Mouse (Mus musculus): ENCODE measurements around the gene Fbn1. TPM values are rescaled to one million over a fixed set of nuclear protein-coding genes. Genes with fewer than 3 reads are reported as not detected.

The Fbn1 gene
- polyA plus RNA-seq, 1 experiment from 2014 or later: 14.8 TPM

- 64% methylated on average over 5 of the region's 5 CpGs for WGBS
- H3K27me3 ChIP-seq (ENCODE audit: control insufficient read depth, insufficient read depth, low read length): no peaks in the 10 kb centered on the region
- H3K4me3 ChIP-seq (ENCODE audit: low read length): no peak overlapping the region
- H3K9me3 ChIP-seq (replicated peaks; ENCODE audit: control insufficient read depth, low read length): no peaks in the 10 kb centered on the region
- no peak overlapping the region for H3K9ac ChIP-seq (ENCODE audit: low read length)
- H3K36me3 ChIP-seq (ENCODE audit: control insufficient read depth, insufficient read depth): no peaks in the 10 kb centered on the region
- no peak for ATAC-seq (replicated peaks; ENCODE audit: extremely low read depth, insufficient read depth, low FRiP score)
- H3K4me1 ChIP-seq (ENCODE audit: control insufficient read depth, insufficient read depth, low read length): no peaks in the 10 kb centered on the region
- no peak overlapping the region for H3K4me2 ChIP-seq (ENCODE audit: low read depth, low read length)
- no peak overlapping the region for H3K27ac ChIP-seq (ENCODE audit: low read length)
Observed at GRCm38 (mm10) chr2:125526566-125526965, 18.8 kb upstream of the Fbn1 start.

DNA sequence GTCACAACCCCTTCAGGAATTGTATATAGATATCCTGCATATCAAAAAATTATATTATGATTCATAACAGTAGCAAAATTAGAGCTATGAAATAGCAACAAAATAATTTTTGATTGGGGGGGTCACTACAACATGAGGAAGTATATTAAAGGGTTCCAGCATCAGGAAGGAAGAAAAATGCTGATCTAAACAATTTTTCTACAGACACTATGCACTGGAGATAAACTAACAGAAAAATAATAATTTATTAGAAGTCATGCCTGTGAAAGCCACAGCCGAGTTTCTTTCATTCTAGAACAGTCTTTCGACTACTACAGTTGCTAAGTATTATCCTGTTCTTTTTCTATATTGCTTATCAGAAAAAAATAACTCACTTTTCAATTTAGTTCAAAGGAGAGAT is 17.7 kb upstream of the Fbn1 start:
- Histone ChIP-seq H3K9me3 (replicated peaks; ENCODE audit: control insufficient read depth, low read length) (no peaks in the 10 kb centered on the region), H3K4me2 (ENCODE audit: low read depth, low read length) (no peak overlapping the region), H3K9ac (ENCODE audit: low read length) (no peak overlapping the region), H3K27me3 (ENCODE audit: control insufficient read depth, insufficient read depth, low read length) (no peaks in the 10 kb centered on the region), H3K4me1 (ENCODE audit: control insufficient read depth, insufficient read depth, low read length) (no peaks in the 10 kb centered on the region), H3K27ac (ENCODE audit: low read length) (no peak overlapping the region), H3K4me3 (ENCODE audit: low read length) (no peak overlapping the region), H3K36me3 (ENCODE audit: control insufficient read depth, insufficient read depth) (no peaks in the 10 kb centered on the region)
- no peak for ATAC-seq (replicated peaks; ENCODE audit: extremely low read depth, insufficient read depth, low FRiP score)
- 78% methylated on average over 2 of the region's 2 CpGs for WGBS

DNA sequence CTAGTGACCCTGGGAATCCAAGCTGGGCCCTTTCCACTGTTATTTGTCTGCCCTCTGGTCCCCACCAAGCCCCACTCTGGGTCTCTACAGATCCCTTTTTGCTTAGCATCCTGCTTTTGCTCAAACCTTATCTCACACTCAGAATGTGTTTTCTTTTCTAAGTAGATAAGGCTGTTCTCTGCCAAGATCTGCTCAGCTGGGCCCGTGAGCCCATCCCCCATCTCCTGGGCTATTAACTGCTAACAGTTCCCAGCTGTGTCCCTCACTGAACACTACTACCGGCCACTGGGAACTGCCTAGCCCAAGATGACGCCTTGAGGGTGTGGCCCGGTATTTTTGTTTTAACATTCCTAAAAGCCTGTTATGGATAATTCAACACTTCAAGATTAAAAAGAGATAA is 8.8 kb upstream of the Fbn1 start:
- WGBS: 9% methylated on average over 4 of the region's 4 CpGs
- peak; percentile 89 for ATAC-seq (replicated peaks; ENCODE audit: extremely low read depth, insufficient read depth, low FRiP score)
- H3K4me3 ChIP-seq (ENCODE audit: low read length): no peak overlapping the region
- H3K4me2 ChIP-seq (ENCODE audit: low read depth, low read length): no peak overlapping the region
- H3K9ac ChIP-seq (ENCODE audit: low read length): no peak overlapping the region
- peaks cover 12% of the 10 kb centered on the region for H3K4me1 ChIP-seq (ENCODE audit: control insufficient read depth, insufficient read depth, low read length)
- H3K36me3 ChIP-seq (ENCODE audit: control insufficient read depth, insufficient read depth): no peaks in the 10 kb centered on the region
- peak overlapping the region; percentile 68 for H3K27ac ChIP-seq (ENCODE audit: low read length)
- H3K9me3 ChIP-seq (replicated peaks; ENCODE audit: control insufficient read depth, low read length): no peaks in the 10 kb centered on the region
- H3K27me3 ChIP-seq (ENCODE audit: control insufficient read depth, insufficient read depth, low read length): no peaks in the 10 kb centered on the region

DNA sequence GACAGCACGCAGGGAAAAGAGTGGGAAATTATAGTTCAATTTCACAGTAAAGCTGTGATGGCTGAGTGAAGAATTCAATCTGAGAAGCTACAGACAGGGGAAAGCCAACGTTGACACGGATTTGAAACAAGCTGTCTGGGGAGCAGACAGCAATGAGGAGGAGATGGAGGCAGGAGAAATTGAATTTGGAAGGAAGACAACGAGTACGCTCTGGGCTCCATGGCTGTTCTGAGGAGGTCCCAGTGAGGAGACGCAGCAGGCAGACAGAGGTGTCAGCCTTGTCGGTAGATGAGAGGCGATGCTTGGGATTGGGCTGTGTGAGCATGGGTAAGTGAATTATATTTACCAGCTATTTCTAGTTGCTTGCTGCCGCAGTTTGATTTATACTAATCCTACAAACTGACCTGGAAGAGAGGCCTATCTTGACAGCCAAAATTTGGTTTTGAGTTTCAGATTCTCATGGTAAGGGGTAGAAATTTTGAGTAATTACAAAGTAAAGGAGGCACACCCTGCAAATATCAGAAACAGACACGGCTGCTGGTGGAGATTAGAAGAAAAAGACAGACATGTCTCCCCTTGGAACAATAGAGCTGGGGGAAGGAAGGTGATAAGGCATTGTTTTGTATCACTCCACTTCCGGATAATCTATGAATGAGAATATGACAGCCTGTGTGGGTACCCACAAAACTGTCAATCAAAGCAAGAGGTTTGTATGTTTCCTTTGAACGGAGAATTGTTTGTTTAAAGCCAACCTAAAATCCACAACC is 7.7 kb upstream of the Fbn1 start:
- no peak overlapping the region for H3K4me2 ChIP-seq (ENCODE audit: low read depth, low read length)
- no peak overlapping the region for H3K4me3 ChIP-seq (ENCODE audit: low read length)
- H3K27ac ChIP-seq (ENCODE audit: low read length): peak overlapping the region; percentile 68; the same call in 1 of the 2 replicates
- no peak for ATAC-seq (replicated peaks; ENCODE audit: extremely low read depth, insufficient read depth, low FRiP score)
- WGBS: 41% methylated on average over 12 of the region's 12 CpGs
- H3K27me3 ChIP-seq (ENCODE audit: control insufficient read depth, insufficient read depth, low read length): no peaks in the 10 kb centered on the region
- H3K9me3 ChIP-seq (replicated peaks; ENCODE audit: control insufficient read depth, low read length): no peaks in the 10 kb centered on the region
- H3K9ac ChIP-seq (ENCODE audit: low read length): no peak overlapping the region
- peaks cover 12% of the 10 kb centered on the region for H3K4me1 ChIP-seq (ENCODE audit: control insufficient read depth, insufficient read depth, low read length)
- no peaks in the 10 kb centered on the region for H3K36me3 ChIP-seq (ENCODE audit: control insufficient read depth, insufficient read depth)

GRCm38 (mm10) chr2:125514391-125514790 is 6.6 kb upstream of the Fbn1 start:
- H3K4me3 ChIP-seq (ENCODE audit: low read length): no peak overlapping the region
- no peak for ATAC-seq (replicated peaks; ENCODE audit: extremely low read depth, insufficient read depth, low FRiP score)
- no peak overlapping the region for H3K9ac ChIP-seq (ENCODE audit: low read length)
- H3K36me3 ChIP-seq (ENCODE audit: control insufficient read depth, insufficient read depth): no peaks in the 10 kb centered on the region
- no peak overlapping the region for H3K4me2 ChIP-seq (ENCODE audit: low read depth, low read length)
- WGBS: 50% methylated on average over 3 of the region's 3 CpGs
- H3K27ac ChIP-seq (ENCODE audit: low read length): no peak overlapping the region
- no peaks in the 10 kb centered on the region for H3K27me3 ChIP-seq (ENCODE audit: control insufficient read depth, insufficient read depth, low read length)
- peaks cover 12% of the 10 kb centered on the region for H3K4me1 ChIP-seq (ENCODE audit: control insufficient read depth, insufficient read depth, low read length)
- no peaks in the 10 kb centered on the region for H3K9me3 ChIP-seq (replicated peaks; ENCODE audit: control insufficient read depth, low read length)

DNA sequence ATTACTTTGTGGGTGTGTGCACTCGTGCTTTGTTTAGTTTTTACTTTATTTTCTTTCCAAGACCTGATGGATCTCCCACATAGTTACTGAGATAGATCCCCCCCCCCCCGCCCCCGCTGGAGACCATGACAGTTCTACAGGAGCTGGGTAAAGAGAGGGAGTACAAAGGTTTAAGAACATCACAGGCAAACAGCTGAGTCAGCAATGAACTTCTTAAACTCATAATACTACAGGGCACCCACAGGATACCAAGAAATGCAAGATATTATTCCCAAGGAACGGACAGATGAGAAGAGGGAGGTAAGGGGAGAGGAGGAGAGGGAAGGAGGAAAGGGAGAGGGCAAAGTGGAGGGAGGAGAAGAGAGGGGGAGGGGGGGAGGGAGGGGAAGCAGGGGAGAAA is 4.8 kb upstream of the Fbn1 start:
- peaks cover 12% of the 10 kb centered on the region for H3K4me1 ChIP-seq (ENCODE audit: control insufficient read depth, insufficient read depth, low read length)
- H3K36me3 ChIP-seq (ENCODE audit: control insufficient read depth, insufficient read depth): no peaks in the 10 kb centered on the region
- no peaks in the 10 kb centered on the region for H3K9me3 ChIP-seq (replicated peaks; ENCODE audit: control insufficient read depth, low read length)
- H3K27me3 ChIP-seq (ENCODE audit: control insufficient read depth, insufficient read depth, low read length): peaks cover 3% of the 10 kb centered on the region; the same call in 1 of the 2 replicates
- no peak overlapping the region for H3K9ac ChIP-seq (ENCODE audit: low read length)
- H3K4me3 ChIP-seq (ENCODE audit: low read length): no peak overlapping the region
- 71% methylated on average over 4 of the region's 4 CpGs for WGBS
- no peak overlapping the region for H3K27ac ChIP-seq (ENCODE audit: low read length)
- H3K4me2 ChIP-seq (ENCODE audit: low read depth, low read length): no peak overlapping the region
- ATAC-seq (replicated peaks; ENCODE audit: extremely low read depth, insufficient read depth, low FRiP score): no peak

DNA sequence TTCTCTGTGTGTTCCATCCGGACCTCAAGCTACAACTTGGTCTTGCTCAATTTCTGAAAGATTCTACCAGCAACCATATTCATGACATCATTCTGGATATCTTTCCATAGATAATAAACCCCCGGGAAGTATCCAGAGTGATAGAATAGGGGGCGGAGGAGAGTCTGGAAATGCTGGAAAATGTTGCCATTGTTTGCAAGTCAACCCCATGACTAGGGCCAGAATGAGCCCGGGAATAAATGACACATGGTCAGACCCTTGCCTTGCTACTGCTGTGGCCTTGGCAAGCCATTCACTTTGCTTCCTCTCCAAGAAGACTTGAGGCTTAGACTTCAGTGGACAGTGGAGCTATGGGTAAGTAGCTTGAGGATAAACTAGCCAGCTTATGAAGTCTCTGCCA is 4.1 kb upstream of the Fbn1 start:
- H3K27ac ChIP-seq (ENCODE audit: low read length): no peak overlapping the region
- 64% methylated on average over 4 of the region's 4 CpGs for WGBS
- H3K9me3 ChIP-seq (replicated peaks; ENCODE audit: control insufficient read depth, low read length): no peaks in the 10 kb centered on the region
- H3K36me3 ChIP-seq (ENCODE audit: control insufficient read depth, insufficient read depth): no peaks in the 10 kb centered on the region
- peaks cover 14% of the 10 kb centered on the region for H3K4me1 ChIP-seq (ENCODE audit: control insufficient read depth, insufficient read depth, low read length)
- no peak for ATAC-seq (replicated peaks; ENCODE audit: extremely low read depth, insufficient read depth, low FRiP score)
- H3K4me2 ChIP-seq (ENCODE audit: low read depth, low read length): no peak overlapping the region
- H3K9ac ChIP-seq (ENCODE audit: low read length): no peak overlapping the region
- H3K27me3 ChIP-seq (ENCODE audit: control insufficient read depth, insufficient read depth, low read length): peaks cover 5% of the 10 kb centered on the region; the same call in 1 of the 2 replicates
- no peak overlapping the region for H3K4me3 ChIP-seq (ENCODE audit: low read length)

GRCm38 (mm10) chr2:125510752-125511151 is 3.0 kb upstream of the Fbn1 start:
- Histone ChIP-seq H3K9ac (ENCODE audit: low read length) (no peak overlapping the region), H3K9me3 (replicated peaks; ENCODE audit: control insufficient read depth, low read length) (no peaks in the 10 kb centered on the region), H3K27ac (ENCODE audit: low read length) (no peak overlapping the region), H3K4me3 (ENCODE audit: low read length) (no peak overlapping the region), H3K27me3 (ENCODE audit: control insufficient read depth, insufficient read depth, low read length) (peaks cover 5% of the 10 kb centered on the region; the same call in 1 of the 2 replicates), H3K36me3 (ENCODE audit: control insufficient read depth, insufficient read depth) (no peaks in the 10 kb centered on the region), H3K4me1 (ENCODE audit: control insufficient read depth, insufficient read depth, low read length) (peaks cover 9% of the 10 kb centered on the region), H3K4me2 (ENCODE audit: low read depth, low read length) (no peak overlapping the region)
- no peak for ATAC-seq (replicated peaks; ENCODE audit: extremely low read depth, insufficient read depth, low FRiP score)
- WGBS: 75% methylated on average over 2 of the region's 2 CpGs

DNA sequence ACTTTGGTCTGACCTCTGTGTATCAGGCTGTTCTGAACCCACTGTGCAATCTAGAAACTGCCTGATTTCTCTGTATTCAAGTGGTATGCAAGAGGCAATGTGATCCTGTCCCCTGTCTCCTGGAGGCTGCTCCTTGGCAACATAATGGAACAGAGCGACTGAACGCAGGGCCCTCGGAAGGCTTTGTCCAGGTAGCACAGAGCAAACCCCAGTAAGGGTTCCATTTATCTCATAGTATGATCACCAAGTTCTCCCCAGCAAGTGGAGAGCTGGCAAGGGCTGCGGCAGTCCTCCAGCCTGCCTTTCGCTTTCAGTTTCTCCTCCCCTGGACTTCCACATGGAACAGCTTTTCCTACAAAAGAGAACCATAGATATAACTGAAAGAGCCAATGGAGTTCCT is 588 bp upstream of the Fbn1 start:
- no peak overlapping the region for H3K9ac ChIP-seq (ENCODE audit: low read length)
- no peaks in the 10 kb centered on the region for H3K36me3 ChIP-seq (ENCODE audit: control insufficient read depth, insufficient read depth)
- 86% methylated on average over 5 of the region's 5 CpGs for WGBS
- ATAC-seq (replicated peaks; ENCODE audit: extremely low read depth, insufficient read depth, low FRiP score): no peak
- H3K4me3 ChIP-seq (ENCODE audit: low read length): no peak overlapping the region
- H3K9me3 ChIP-seq (replicated peaks; ENCODE audit: control insufficient read depth, low read length): no peaks in the 10 kb centered on the region
- no peak overlapping the region for H3K4me2 ChIP-seq (ENCODE audit: low read depth, low read length)
- peaks cover 11% of the 10 kb centered on the region; the same call in 1 of the 2 replicates for H3K4me1 ChIP-seq (ENCODE audit: control insufficient read depth, insufficient read depth, low read length)
- no peak overlapping the region for H3K27ac ChIP-seq (ENCODE audit: low read length)
- H3K27me3 ChIP-seq (ENCODE audit: control insufficient read depth, insufficient read depth, low read length): peaks cover 5% of the 10 kb centered on the region; the same call in 1 of the 2 replicates
